15 mouse cellular contexts compared by ENCODE assay signal in genomic region chr9:36942131-36942530, GRCm38 (mm10).
"Had no signal": no experiment of that assay in that cellular context is flagged by ENCODE, and none has a peak within 500 bp of the region (broad histone marks: within the 10 kb centered on the region; RNA-seq: fewer than 3 reads in every experiment).

No protein-coding gene starts in this region.

- H3K4me1 ChIP-seq: liver, embryonic 13.5 days; megakaryocyte, embryonic 14.5 days had no signal

- H3K27ac ChIP-seq: limb, embryonic 12.5 days; liver, embryonic 13.5 days; lung, embryonic 15.5 days; macrophage; midbrain, embryonic 15.5 days; neural tube, embryonic 12.5 days had no signal

- H3K4me2 ChIP-seq: limb, embryonic 12.5 days; liver, embryonic 13.5 days; lung, embryonic 15.5 days; midbrain, embryonic 11.5 days; midbrain, embryonic 15.5 days; neural tube, embryonic 12.5 days had no signal

- ATAC-seq: liver, postnatal 0 days; midbrain, embryonic 15.5 days had no signal

- H3K9ac ChIP-seq: limb, embryonic 12.5 days; liver, embryonic 13.5 days; liver, postnatal 0 days; lung, embryonic 15.5 days; midbrain, embryonic 15.5 days; neural tube, embryonic 12.5 days had no signal

- DNase-seq: kidney, adult 8-10 months; kidney, postnatal 25 days; liver; liver, embryonic 13.5 days; liver, postnatal 0 days; lung, postnatal 14 days; spleen, adult 18-20 months; thymus, postnatal 14 days had no signal

- H3K4me3 ChIP-seq: limb, embryonic 12.5 days; liver, embryonic 13.5 days; lung, embryonic 15.5 days; megakaryocyte, embryonic 14.5 days; midbrain, embryonic 15.5 days; neural tube, embryonic 12.5 days had no signal

- H3K36me3 ChIP-seq: limb, embryonic 12.5 days; liver, embryonic 13.5 days; lung, embryonic 15.5 days; midbrain, embryonic 15.5 days; neural tube, embryonic 12.5 days had no signal

- H3K9me3 ChIP-seq: limb, embryonic 12.5 days; liver, embryonic 13.5 days; lung, embryonic 15.5 days; megakaryocyte, embryonic 14.5 days; midbrain, embryonic 15.5 days; neural tube, embryonic 12.5 days had no signal

- H3K27me3 ChIP-seq: lung, embryonic 15.5 days; midbrain, embryonic 15.5 days; neural tube, embryonic 12.5 days had no signal
